Mouse (Mus musculus): Measurements from ENCODE around the gene Selenon.

The Selenon gene

DNA sequence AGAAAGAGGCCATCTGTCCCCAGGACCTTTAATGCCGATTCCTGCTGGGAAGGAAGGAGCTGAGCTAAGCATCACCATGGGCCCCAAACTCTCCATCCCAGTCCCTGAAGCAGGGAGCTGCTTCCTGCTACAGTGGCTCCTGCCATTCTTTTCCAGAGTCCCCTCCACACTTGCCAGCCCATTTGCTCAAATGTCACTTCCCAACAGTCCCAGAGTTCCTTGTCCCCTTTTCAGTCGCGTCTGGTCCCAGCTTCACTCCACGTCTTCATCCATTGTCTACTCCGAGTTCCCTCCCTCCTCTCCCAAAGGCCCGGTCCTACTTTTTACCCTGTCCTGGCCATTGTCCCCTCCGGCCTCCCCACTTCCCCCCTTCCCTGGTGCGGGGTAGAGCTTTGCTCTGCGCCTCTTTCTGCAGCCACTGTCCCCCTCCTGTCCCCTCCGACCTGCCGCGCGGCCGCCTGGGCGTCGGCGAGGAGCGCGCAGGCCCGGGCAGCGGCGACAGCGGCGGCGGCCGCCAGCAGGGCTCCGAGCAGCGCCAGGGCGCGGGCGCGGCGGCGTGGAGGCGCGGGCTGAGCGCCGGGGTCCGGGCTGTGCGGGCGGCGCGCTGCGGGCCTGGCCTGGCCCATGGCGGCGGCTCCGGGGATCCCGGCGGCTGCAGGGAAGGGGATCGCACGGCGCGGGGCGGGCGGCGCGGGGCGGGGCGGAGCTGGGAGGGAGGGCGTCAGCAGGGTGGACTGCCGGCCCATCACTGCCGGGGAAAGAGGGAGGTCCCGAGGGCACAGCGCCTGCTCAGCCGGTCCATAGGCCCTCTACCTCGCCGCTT lies at the start of gene Selenon:
Gene Selenon (minus strand): TSS at position 673 of the 823 bp plus-strand sequence.
- no peak for DNase-seq (ENCODE audit: low spot score)

DNA sequence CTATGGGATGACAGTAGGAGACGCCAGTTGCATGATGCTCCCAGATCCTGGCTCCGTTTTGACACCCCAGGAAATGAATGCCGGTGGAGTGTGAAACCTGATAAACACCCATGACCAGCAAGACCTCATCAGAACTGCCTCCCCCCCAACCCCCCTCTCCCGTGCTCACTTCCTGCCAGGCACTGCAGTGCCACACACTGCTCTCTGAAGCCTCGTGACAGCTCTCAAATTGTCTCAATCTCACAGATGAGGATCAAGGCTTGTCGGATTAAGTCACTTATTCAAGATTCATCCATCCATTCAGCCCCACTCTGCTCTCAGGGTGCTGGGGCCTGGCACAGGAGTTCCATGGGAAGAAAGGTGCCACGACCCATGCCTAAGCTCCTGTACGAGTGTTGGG lies 49.4 kb upstream of the Selenon start:
- DNase-seq (ENCODE audit: low spot score), result peak; percentile 69

DNA sequence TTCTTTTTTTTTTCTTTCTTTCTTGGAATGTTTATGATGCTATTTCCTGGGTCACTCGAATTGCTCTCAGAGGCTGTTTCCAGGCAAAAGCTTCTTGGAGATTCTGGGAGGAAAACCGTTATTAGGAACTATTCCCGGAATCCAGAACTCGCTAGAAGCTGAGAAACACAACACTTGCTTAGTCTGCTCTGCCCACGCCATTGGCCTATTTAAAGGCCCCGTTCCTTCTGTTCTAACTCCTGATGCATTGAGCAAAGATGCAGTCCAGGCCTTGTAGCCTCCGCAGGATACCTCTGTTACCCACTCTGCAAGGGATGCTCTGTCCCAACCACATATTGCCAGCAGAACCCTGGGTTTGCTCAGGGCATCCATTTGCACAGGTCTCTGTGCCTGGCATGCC lies 48.8 kb upstream of the Selenon start:
- DNase-seq (ENCODE audit: low spot score), result no peak

DNA sequence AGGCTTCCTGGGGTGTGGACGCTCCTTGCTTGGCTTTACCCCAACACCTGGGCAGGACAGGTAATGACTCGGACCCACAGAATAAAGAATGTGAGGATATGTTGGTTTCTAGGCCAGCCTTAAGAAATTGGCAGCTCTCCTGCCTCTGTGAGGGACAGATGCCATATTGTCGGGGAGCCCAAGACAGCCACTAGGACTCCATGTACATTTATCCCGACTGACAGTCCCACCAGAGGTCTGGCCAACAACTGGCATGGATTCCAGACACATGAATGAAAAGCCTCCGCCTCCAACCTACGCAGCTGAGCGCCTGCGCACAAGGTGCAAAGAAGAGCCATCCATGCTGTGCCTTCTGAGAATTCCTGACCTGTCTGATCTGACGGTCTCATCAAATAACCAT lies 48.1 kb upstream of the Selenon start:
- no peak for DNase-seq (ENCODE audit: low spot score)

DNA sequence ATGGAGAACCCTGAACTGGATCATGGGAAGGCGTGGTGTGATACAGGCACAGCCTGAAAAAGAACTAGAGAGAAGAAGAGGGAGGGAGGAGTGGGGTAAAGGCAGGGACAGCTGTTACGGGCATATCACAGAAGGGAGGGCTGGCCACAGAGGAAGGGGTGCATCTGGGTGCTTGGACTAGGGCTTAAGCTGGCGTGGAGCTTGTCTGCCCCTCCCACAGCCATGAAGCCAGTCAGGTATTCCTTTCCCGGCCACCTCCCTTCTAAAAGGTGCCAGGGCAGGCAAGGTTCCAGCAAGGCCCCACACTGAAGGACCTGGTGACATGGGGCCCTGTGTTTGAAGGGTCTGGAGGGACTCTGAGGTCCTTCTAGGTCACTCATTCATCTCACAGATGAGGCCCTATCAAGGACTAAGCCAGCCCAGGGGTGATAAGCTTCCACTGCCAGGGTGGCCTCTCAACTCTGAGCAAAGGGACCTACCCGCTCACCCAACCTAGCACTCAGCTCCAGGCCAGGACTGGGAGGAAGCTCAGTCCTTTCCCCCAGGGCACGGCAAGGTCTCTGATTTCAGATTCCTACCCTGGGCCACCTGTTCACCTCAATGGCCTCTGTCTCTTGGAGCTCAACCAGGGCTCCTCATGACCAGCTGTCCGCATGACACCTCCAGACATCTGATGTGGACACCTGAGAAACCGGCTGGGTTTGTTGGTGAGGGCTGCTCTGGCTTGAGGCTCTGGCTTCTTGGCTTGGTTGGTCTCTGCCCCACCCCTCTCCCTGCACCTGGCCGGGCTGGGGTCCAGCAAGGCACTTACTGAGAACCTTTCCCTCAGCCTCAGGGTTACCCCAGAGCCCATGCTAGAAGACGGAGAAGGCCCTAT lies 45.1 kb upstream of the Selenon start:
- no peak for DNase-seq (ENCODE audit: low spot score)

DNA sequence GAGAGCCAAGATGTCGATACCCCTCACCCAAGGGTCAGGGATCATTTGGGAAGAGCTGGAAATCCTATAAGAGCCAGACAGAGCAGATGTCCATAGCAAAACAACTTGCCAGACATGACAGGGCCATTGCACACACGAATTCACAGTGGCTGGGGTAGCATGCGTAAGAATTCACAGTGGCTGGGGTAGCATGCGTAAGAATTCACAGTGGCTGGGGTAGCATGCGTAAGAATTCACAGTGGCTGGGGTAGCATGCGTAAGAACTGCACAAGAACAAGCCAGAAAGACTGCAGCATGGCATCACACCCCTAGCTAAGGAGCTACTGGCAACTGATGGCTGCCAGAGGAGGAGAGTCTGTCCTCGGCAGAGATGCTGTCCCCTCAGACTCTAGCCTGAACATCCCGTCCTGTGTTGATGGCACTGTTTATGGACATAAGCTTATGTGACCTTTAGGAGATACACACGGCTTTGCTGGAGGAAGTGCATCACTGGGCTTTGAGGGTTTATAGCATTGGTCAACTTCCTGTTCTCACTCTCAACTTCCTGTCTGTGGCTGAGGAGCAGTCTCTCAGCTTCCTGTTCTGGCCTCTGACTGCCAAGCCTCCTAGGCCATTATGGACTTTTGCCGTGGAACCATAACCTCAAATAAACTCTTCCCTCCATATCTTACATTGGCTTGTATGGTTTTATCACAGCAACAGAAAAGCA lies 42.9 kb upstream of the Selenon start:
- DNase-seq (ENCODE audit: low spot score), result no peak

DNA sequence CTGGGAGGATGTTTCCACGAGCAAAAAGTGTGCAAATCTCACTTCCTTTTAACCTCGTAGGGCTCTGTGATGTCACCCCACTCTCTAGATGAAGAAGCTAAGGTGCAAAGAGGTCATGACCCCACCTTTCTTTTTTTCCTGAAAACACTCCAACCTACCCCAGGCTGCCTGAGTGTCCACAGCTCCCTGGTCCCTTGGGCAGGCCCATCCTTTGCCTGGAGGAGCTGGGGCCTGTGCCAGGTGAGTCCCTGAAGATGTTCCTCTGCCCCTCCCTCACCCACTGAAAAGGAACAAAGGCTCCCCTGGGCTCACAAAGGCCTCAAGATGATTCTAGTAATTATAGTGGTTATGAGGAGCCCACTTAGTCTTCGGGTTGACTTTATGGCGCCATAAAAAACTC lies 40.5 kb upstream of the Selenon start:
- DNase-seq (ENCODE audit: low spot score), result no peak

DNA sequence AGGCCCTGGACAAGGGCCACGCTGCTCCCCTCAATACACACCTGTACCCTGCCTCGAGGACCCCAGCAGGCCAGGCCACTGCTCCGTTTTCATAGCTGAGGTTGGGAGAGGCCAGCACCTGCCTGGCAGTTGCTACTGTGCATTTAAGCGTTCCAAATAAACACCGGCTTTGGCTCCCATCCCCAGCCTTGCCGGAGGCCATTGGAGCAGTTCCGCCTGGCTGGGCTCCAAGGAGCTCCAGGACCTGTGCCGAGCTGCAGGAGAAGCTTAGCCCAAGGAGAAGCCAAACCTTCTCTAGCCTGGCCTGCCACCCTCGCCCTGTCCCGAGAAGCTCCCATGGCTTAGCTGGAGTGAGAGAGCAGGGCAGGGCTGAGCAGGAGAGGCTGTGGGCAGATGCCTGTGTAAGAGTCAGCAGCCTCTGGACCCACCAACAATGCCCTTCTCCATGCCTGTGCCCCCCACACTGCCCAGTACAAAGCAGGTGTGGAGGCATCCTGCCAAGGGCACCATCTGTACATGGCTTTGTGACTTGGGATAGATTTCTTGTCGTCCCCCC lies 39.6 kb upstream of the Selenon start:
- no peak for DNase-seq (ENCODE audit: low spot score)

DNA sequence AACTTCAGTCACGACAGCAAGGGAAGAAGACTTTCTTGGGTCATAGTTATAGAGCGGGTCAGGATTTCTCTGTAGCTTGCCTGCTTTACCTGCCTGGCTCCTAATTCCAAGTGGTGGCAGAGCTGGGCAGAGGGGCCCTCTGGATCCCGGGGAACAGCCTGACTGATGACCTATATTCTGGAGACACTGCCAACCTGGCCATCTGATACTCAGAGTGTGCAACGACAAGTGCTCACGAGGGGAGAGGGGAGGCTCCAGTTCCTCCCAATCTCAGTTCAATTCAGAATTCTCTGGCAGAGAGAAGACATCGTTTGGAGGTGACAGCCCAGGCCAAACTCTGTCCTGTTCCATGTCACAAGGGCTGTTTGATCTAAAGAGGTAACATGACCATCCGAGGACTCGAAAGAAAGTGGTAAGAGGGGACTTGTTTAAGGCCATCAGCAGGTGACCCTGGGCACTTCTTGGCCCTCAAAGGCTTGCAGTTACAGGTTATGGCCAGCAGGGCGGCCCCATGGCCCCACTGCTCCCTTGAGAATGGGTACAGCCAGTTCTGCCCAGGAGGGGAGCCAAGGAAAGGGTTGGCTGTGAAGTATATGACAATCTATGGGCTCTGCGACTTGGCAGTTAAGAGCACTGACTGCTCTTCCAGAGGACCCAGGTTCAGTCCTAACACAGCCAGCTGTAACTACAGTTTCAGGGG lies 38.4 kb upstream of the Selenon start:
- peak; percentile 20 for DNase-seq (ENCODE audit: low spot score)

DNA sequence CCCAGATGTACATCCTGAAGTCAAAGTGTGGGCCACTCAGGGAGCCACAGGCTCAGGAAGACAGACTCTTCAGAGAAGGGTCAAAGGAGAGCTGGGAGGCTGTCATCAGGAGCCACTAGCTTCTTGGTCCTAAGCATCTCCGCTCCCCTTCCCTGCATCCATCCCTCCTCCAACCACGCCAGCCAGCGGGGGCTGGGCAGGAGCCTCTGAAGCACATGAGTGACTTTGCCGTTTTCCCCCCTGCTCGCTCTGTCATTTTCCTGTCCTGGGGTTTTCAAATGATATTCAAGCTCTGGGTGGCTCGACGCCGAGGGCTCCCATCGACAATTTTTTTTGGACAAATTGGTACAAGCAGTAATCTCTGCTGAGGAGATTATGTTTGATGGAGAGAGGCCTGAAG lies 37.8 kb upstream of the Selenon start:
- no peak for DNase-seq (ENCODE audit: low spot score)

DNA sequence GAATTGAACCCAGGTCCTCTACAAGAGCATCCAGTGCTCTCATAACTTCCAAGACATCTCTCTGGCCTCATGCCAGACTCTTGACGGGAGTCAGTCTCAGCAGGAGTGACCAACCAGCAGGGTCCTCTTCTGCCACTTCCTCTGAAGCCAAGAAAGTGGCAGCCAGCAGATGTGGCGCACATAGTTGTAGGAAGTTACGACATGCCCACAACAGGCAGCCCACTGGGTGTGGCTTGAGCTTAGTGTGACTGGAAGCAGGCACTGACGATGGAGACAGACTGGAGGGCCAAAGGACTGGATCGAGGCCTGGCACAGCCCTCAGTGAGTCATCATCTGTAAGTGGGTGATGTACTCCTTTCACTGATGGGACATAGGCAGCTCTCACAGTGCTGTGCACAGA lies 37.0 kb upstream of the Selenon start:
- DNase-seq (ENCODE audit: low spot score), result no peak

DNA sequence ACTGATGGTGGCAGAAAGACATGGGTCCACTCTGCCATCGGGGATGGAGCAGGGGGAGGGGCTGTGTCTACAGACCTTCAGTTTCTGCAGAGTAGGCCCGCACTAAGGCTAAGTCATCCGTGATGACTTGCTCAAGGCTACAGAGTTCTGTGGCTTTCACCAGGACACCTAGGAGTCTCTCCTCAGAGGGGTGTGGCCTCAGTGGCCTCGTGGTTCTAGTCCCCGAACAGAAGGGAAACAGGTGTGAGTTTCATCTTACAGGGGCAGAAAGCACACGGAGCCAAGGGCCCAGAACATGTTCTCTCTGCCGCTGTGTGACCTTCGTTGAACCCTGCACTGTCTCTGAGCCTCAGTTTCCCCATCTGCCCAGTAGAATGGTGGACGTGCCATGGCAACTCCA lies 36.3 kb upstream of the Selenon start:
- no peak for DNase-seq (ENCODE audit: low spot score)

DNA sequence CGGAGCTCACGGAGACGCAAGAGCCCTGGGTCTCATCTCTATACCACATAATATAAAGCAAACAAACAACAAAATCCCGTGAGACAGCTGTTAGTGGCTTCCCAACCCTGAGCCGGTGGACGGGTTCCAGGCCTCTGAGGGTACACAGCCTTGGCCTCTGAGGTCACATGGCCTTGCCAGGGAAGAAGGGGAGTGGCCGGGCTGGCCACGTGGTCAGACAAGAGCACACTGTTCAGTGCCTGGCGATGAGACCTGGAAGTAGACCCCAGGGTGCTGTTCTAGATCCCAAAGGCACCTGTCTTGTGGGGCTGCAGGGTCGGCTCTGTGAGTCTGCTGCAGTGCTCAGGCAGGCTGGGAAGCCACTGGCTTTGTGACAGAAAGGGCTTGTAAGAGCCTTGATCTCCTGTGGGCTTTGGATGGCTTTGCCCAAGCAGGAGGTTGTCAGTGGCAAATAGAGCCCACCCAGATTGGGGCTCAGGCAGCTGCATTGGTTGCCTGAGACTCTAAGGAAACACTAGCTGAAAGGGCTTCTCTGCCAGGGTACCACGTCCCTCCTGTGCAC lies 35.8 kb upstream of the Selenon start:
- no peak for DNase-seq (ENCODE audit: low spot score)

DNA sequence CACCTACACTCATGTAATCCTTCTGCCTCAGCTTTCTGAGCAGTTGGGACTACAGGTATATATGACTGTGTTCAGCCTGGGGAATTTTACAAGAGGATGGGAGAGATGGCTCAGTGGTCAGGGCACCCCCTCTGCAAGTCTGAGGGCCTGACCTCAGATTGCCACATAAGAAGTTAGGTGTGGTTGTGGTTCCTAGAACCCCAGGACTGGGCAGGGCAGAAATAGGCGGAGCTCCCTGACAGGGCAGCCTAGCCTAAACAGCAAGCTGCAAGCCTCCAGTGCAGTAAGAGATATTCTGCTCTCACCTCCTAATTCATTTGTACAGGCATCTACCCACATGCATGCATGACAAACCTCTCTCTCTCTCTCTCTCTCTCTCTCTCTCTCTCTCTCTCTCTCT lies 34.7 kb upstream of the Selenon start:
- DNase-seq (ENCODE audit: low spot score), result no peak

DNA sequence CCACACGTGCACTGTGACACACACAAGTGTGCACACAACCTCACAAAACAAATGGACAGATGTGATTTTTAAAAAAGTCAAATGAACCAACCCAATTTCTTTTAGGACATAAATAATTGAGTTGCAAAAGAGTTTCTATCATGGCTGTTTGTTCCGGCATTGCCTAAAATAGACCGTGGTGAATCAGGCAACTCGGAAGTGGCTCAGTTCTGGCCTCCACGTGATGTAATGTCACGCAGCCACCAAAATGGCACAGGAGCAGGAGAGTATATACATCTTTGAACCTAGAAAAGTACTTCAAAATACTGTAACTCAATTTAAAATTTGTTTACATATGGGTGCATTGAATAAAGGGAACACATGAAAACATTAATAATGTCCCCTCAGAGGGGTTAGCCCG lies 34.2 kb upstream of the Selenon start:
- no peak for DNase-seq (ENCODE audit: low spot score)

DNA sequence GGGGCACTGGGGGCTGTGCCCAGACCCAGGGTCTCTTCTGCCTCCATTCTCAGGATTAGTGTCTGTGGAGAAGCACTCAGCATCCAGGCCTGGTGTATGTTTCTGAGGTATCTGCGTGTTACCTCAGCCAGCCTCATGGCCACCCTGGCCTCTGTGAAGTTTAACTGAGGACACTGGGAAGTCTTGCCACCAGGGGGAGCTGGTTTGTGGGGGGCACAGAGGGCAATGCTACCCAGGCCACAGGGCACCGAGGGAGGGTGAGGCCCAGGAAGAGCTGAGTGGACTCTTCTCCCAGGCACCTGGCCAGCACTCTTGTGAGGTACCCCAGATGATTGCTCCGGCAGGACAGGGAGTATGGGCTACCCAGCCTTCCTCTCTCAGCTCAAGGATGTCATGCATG lies 31.5 kb upstream of the Selenon start:
- DNase-seq (ENCODE audit: low spot score), result peak; percentile 40

DNA sequence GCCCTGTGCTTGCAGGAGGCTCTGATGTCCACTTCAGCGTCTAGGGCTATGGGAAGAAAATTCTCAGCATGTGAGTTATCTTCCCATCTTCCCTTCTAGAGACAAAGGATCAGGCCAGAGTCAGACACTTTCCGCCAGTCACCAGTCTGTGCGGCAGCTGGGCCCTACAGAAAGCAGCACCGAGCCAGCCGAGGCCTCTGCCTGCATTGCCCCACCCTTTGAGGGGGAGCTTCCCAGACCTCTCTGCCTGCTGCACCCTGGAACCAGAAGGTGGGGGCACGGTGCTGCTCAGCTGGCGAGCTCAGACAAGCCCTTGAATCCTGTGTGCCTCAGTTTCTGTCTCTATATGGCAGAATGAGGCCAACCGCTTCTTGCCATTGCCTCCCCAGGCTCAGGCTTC lies 29.4 kb upstream of the Selenon start:
- no peak for DNase-seq (ENCODE audit: low spot score)

DNA sequence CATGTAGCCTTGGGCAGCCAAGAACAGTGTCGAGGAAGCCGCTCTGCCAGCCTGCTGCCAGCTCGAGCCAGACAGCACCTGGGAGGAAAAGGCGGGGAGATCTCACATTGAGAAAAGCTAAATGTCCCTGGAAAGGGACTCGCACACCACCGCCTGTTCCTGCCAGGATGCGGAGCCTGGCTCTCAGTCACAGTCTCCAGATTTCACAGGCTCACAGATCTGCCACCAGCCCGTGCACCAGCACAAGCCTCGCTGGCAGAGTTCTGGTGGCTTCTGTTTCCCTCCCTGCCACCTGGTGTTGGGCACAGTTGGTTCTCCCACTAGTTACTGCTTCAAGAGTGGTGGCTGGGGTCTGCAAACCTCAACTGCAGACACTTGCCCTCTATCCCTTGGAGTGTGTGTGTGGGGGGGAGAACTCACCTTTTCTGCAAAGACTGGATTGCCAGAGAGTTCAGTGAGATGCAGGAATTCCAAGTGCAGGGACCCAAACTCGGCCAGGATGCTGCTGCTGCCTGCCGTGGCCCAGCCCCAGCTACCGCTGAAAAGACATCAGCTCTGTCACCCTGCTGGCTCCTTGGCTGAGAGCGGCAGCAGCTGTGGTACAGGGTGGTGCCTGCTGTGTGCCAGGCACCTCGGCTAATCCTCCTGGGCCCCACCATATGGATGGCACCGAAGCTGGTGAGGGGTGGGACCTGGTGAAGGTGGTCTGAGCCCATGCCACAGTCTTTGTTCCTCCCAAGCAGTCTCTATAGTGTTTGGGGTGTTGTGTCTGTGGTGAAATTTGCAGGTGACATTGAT lies 28.6 kb upstream of the Selenon start:
- DNase-seq (ENCODE audit: low spot score), result no peak

DNA sequence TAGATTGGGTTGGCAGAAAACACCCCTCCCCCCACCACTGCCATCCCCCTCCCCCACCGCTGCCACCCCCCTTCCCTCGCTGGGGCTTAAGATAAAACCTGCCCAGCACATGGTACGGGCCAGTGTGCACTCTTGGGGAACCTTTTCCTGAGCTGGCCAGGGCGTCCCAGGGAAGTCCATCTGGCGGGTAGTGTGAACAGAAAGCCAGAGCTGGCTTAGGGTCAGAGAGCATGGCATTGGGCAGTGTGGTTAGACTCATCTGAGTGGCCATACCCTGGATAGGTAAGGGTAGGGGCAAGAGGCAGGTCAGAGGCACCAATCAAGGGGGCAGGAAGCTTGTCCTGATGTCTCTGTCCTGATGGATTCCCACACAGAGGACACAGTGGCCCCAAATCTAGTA lies 27.7 kb upstream of the Selenon start:
- no peak for DNase-seq (ENCODE audit: low spot score)

DNA sequence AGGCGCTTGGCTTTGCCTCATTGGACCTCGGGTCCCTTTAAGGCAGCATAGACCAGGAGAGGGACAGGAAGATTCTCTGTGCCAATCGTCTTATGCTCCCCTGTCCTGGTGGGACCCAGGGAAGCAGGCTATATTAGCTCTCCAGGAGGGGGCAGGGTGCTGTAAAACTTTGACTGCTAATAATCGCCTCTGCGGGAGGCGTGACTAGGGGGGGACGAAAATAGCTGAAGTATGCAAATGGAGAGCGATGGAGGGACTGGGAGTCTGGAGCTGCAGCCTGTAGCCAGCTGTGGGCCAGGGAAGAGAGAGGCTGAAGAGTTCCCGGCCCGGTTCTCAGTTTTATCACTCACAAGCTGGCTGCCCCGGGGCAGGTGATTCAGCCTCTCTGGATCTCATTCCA lies 27.2 kb upstream of the Selenon start:
- no peak for DNase-seq (ENCODE audit: low spot score)

DNA sequence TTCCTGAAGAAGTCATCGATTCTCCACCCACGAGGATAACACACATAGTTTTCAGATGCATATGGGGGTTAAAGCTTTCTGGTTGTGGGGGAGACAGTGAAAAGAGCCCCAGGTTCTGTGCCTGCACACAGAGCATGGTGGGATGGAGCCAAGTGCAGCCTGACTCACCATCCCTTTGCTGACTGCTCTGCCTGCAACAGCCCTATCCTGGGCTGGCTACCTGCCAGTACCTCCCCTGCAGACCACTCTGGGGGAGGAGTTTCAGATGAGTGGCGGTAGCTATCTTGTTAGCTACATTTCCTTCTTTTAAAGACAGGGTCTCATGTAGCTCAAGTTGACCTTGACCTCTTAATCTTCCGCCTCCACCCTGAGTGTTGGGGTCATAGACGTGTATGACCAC lies 26.4 kb upstream of the Selenon start:
- DNase-seq (ENCODE audit: low spot score), result no peak
